Mouse (Mus musculus) bone marrow, adult 2 months (tissue): Measurements from ENCODE around the gene Magi3.

ENCODE experiments used
- CTCF ChIP-seq: fragments of 200-500 bp; IDR thresholded peaks from 2 replicates; pipeline ENCODE4 v1.5.1; 2011; ENCODE audit warnings: low read length, control low read depth; ENCODE audit not compliant: control insufficient read depth, insufficient read depth
- POLR2A ChIP-seq: fragments of 200-500 bp; IDR thresholded peaks from 2 replicates; pipeline ENCODE4 v1.6.1; 2011; ENCODE audit warnings: low read depth, mild to moderate bottlenecking, control low read depth, low read length, borderline replicate concordance; ENCODE audit not compliant: control insufficient read depth

DNA sequence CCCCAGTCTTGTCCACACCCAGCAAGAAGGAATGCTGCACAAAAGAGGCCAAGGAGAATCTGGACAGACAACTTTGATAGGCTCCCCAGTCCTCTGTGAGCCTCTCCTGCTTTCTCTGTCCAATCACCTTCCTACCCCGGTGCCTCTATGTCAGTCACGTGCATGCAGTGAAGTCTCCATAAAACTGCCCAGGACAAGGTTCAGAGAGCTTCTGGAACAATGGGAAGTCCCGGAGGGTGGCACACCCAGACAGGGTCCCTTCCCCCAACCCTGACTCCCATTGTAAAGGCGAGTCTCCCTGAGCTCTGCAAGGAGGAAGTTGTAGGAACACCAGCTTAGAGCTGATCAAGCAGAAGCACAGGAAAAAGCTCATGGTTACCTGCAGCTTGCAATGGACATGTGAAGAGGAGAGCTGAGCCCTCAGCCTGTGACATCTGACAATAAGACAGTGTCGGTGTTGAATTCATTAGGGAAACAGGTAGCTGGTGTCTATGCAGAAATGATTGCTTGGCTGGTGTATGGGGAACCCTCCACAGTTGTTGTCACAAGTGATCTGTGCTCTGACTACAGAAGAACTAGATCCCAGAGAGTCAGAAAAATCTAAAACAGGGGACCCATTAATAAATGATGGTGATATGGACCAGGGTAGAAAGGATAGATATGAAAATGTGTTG lies 7.4 kb upstream of the Magi3 start:
- TF ChIP-seq CTCF (no peak), POLR2A (no peak)
